Comparison of ENCODE assay signal across 9 mouse cellular contexts in the genomic region with DNA sequence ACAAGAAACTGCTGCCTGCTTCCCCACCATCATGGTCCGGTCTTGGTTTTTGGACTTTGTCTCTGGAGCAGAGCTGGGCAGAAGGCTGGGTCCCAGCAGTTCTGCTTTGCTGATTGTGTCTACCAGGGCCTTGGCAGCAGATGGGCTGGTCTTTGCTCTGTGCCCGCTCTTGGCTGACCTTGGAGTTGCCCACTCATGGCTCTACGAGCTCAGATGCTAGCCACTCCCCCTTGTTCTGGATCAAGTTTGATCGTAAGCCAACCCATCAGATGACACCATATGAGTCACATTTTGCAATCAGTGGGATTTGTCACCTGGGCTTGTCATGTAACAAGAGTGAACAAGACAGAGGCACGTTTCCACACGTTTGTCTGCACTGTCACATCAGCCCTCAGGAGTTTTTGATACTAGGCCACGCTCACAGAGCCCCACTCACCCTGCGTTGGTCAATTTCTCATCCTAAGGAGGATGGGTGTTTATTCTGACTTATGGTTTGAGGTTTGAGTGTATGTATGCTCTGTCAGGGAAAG.
A peak's percentile ranks its signal among the peaks of the same experiment; 100 is the strongest.
DNase-seq lines count a peak whose midpoint lies in the region.
"Had no signal": no experiment of that assay in that cellular context is flagged by ENCODE, and none has a peak within 500 bp of the region (broad histone marks: within the 10 kb centered on the region; RNA-seq: fewer than 3 reads in every experiment).

No protein-coding gene starts in this region.

- DNase-seq in kidney, adult 18-20 months: peak; percentile 40
- DNase-seq in kidney, postnatal 4 days: no peak
- peak; percentile 36 for DNase-seq in ovary, adult 18-20 months (ENCODE audit: low spot score)
- no peak for DNase-seq in ovary, postnatal 36 days (ENCODE audit: low spot score)
- peak; percentile 86 for DNase-seq in adrenal gland, postnatal 14 days
- no peak for DNase-seq in frontal cortex, postnatal 10 days (ENCODE audit: low spot score in 2 of 2)
- DNase-seq in gastrocnemius, postnatal 4 days (ENCODE audit: low spot score in 2 of 2): no peak
- DNase-seq: cerebellum, adult 2 months; liver, embryonic 13.5 days had no signal

Comparison
In these comparisons a context has a peak if more than half of its experiments do, and no peak if none do; other contexts are left out.
1. DNase-seq: peak in kidney, adult 18-20 months (single experiment), ovary, adult 18-20 months (single experiment) and adrenal gland, postnatal 14 days (single experiment); none in kidney, postnatal 4 days (0 of 2), ovary, postnatal 36 days (single experiment), frontal cortex, postnatal 10 days (0 of 2) and gastrocnemius, postnatal 4 days (0 of 2).